Mouse (Mus musculus): ENCODE results near the gene Pdzd2. TPM values are rescaled to one million over a fixed set of nuclear protein-coding genes. Genes with fewer than 3 reads are reported as not detected.

The Pdzd2 gene
- polyA plus RNA-seq, 1 experiment from 2014 or later, result 29.0 TPM

GRCm38 (mm10) chr15:12579196-12579595, 160.5 kb downstream of the Pdzd2 start:
- WGBS, result 62% methylated on average over 6 of the region's 6 CpGs
- H3K27me3 ChIP-seq (ENCODE audit: insufficient read depth, low read length), result no peaks in the 10 kb centered on the region
- peaks cover 2% of the 10 kb centered on the region; the same call in 1 of the 2 replicates for H3K4me1 ChIP-seq (ENCODE audit: insufficient read depth, low read length)
- H3K9ac ChIP-seq (replicated peaks; ENCODE audit: low read length), result no peak overlapping the region
- ATAC-seq (ENCODE audit: low FRiP score, low TSS enrichment), result no peak
- no peak overlapping the region for H3K4me2 ChIP-seq (replicated peaks; ENCODE audit: low read depth, low read length)
- H3K36me3 ChIP-seq (ENCODE audit: insufficient read depth, low read length), result no peaks in the 10 kb centered on the region
- no peak overlapping the region for H3K27ac ChIP-seq (ENCODE audit: low read length)
- no peak overlapping the region for H3K4me3 ChIP-seq (ENCODE audit: low read length)
- H3K9me3 ChIP-seq (ENCODE audit: low read length), result no peaks in the 10 kb centered on the region

- ATAC-seq (ENCODE audit: low FRiP score, low TSS enrichment), result no peak
Observed at GRCm38 (mm10) chr15:12578276-12578675, 161.4 kb downstream of the Pdzd2 start.

GRCm38 (mm10) chr15:12577715-12578114, 162.0 kb downstream of the Pdzd2 start:
- H3K9me3 ChIP-seq (ENCODE audit: low read length), result no peaks in the 10 kb centered on the region
- H3K27ac ChIP-seq (ENCODE audit: low read length), result no peak overlapping the region
- no peak; the same call in 1 of the 2 replicates for ATAC-seq (ENCODE audit: low FRiP score, low TSS enrichment)
- no peaks in the 10 kb centered on the region for H3K27me3 ChIP-seq (ENCODE audit: insufficient read depth, low read length)
- no peak overlapping the region for H3K4me2 ChIP-seq (replicated peaks; ENCODE audit: low read depth, low read length)
- WGBS, result 79% methylated on average over 6 of the region's 6 CpGs
- H3K9ac ChIP-seq (replicated peaks; ENCODE audit: low read length), result no peak overlapping the region
- H3K36me3 ChIP-seq (ENCODE audit: insufficient read depth, low read length), result no peaks in the 10 kb centered on the region
- peaks cover 4% of the 10 kb centered on the region for H3K4me1 ChIP-seq (ENCODE audit: insufficient read depth, low read length)
- H3K4me3 ChIP-seq (ENCODE audit: low read length), result no peak overlapping the region

More at GRCm38 (mm10) chr15:12578276-12578675, 161.4 kb downstream of the Pdzd2 start:
- Histone ChIP-seq H3K36me3 (ENCODE audit: insufficient read depth, low read length) (no peaks in the 10 kb centered on the region), H3K4me1 (ENCODE audit: insufficient read depth, low read length) (peaks cover 2% of the 10 kb centered on the region; the same call in 1 of the 2 replicates), H3K27ac (ENCODE audit: low read length) (no peak overlapping the region), H3K27me3 (ENCODE audit: insufficient read depth, low read length) (no peaks in the 10 kb centered on the region), H3K9me3 (ENCODE audit: low read length) (no peaks in the 10 kb centered on the region), H3K4me2 (replicated peaks; ENCODE audit: low read depth, low read length) (no peak overlapping the region), H3K4me3 (ENCODE audit: low read length) (no peak overlapping the region), H3K9ac (replicated peaks; ENCODE audit: low read length) (no peak overlapping the region)
- WGBS, result 55% methylated on average over 5 of the region's 5 CpGs

- Histone ChIP-seq H3K27ac (ENCODE audit: low read length) (no peak overlapping the region), H3K9ac (replicated peaks; ENCODE audit: low read length) (0 out of 2 replicates have a peak overlapping the region, but pooled peaks have one; percentile 2), H3K27me3 (ENCODE audit: insufficient read depth, low read length) (no peaks in the 10 kb centered on the region), H3K4me2 (replicated peaks; ENCODE audit: low read depth, low read length) (peak overlapping the region; percentile 16; the same call in 1 of the 2 replicates), H3K9me3 (ENCODE audit: low read length) (no peaks in the 10 kb centered on the region), H3K36me3 (ENCODE audit: insufficient read depth, low read length) (no peaks in the 10 kb centered on the region), H3K4me3 (ENCODE audit: low read length) (no peak overlapping the region), H3K4me1 (ENCODE audit: insufficient read depth, low read length) (peaks cover 6% of the 10 kb centered on the region)
- 19% methylated on average over 11 of the region's 11 CpGs for WGBS
- ATAC-seq (ENCODE audit: low FRiP score, low TSS enrichment), result peak; percentile 64
Observed at GRCm38 (mm10) chr15:12577054-12577696, 162.5 kb downstream of the Pdzd2 start.

- no peaks in the 10 kb centered on the region for H3K27me3 ChIP-seq (ENCODE audit: insufficient read depth, low read length)
- peaks cover 12% of the 10 kb centered on the region for H3K4me1 ChIP-seq (ENCODE audit: insufficient read depth, low read length)
- H3K27ac ChIP-seq (ENCODE audit: low read length), result no peak overlapping the region
- H3K9ac ChIP-seq (replicated peaks; ENCODE audit: low read length), result no peak overlapping the region
- H3K4me2 ChIP-seq (replicated peaks; ENCODE audit: low read depth, low read length), result no peak overlapping the region
- WGBS, result 80% methylated on average over 3 of the region's 3 CpGs
- no peak for ATAC-seq (ENCODE audit: low FRiP score, low TSS enrichment)
- H3K9me3 ChIP-seq (ENCODE audit: low read length), result no peaks in the 10 kb centered on the region
- H3K36me3 ChIP-seq (ENCODE audit: insufficient read depth, low read length), result no peaks in the 10 kb centered on the region
- H3K4me3 ChIP-seq (ENCODE audit: low read length), result no peak overlapping the region
Observed at GRCm38 (mm10) chr15:12573621-12574020, 166.1 kb downstream of the Pdzd2 start.

GRCm38 (mm10) chr15:12571168-12571567, 168.6 kb downstream of the Pdzd2 start:
- H3K4me1 ChIP-seq (ENCODE audit: insufficient read depth, low read length), result peaks cover 10% of the 10 kb centered on the region; the same call in 1 of the 2 replicates

GRCm38 (mm10) chr15:12566637-12567440, 172.9 kb downstream of the Pdzd2 start:
- Histone ChIP-seq H3K27ac (ENCODE audit: low read length) (no peak overlapping the region), H3K36me3 (ENCODE audit: insufficient read depth, low read length) (no peaks in the 10 kb centered on the region), H3K27me3 (ENCODE audit: insufficient read depth, low read length) (no peaks in the 10 kb centered on the region), H3K4me2 (replicated peaks; ENCODE audit: low read depth, low read length) (no peak overlapping the region), H3K9ac (replicated peaks; ENCODE audit: low read length) (no peak overlapping the region), H3K4me1 (ENCODE audit: insufficient read depth, low read length) (peaks cover 14% of the 10 kb centered on the region; the same call in 1 of the 2 replicates), H3K4me3 (ENCODE audit: low read length) (no peak overlapping the region), H3K9me3 (ENCODE audit: low read length) (no peaks in the 10 kb centered on the region)
- 76% methylated on average over 11 of the region's 11 CpGs for WGBS
- ATAC-seq (ENCODE audit: low FRiP score, low TSS enrichment), result no peak

More at GRCm38 (mm10) chr15:12571168-12571567, 168.6 kb downstream of the Pdzd2 start:
- WGBS, result 28% methylated on average over 4 of the region's 4 CpGs
- ATAC-seq (ENCODE audit: low FRiP score, low TSS enrichment), result peak; percentile 94
- Histone ChIP-seq H3K27me3 (ENCODE audit: insufficient read depth, low read length) (no peaks in the 10 kb centered on the region), H3K4me3 (ENCODE audit: low read length) (no peak overlapping the region), H3K9me3 (ENCODE audit: low read length) (no peaks in the 10 kb centered on the region), H3K4me2 (replicated peaks; ENCODE audit: low read depth, low read length) (no peak overlapping the region), H3K27ac (ENCODE audit: low read length) (no peak overlapping the region), H3K9ac (replicated peaks; ENCODE audit: low read length) (no peak overlapping the region), H3K36me3 (ENCODE audit: insufficient read depth, low read length) (no peaks in the 10 kb centered on the region)

- H3K4me3 ChIP-seq (ENCODE audit: low read length), result no peak overlapping the region
- H3K36me3 ChIP-seq (ENCODE audit: insufficient read depth, low read length), result no peaks in the 10 kb centered on the region
- H3K4me1 ChIP-seq (ENCODE audit: insufficient read depth, low read length), result peaks cover 20% of the 10 kb centered on the region
- no peaks in the 10 kb centered on the region for H3K27me3 ChIP-seq (ENCODE audit: insufficient read depth, low read length)
- 44% methylated on average over 8 of the region's 8 CpGs for WGBS
- no peak for ATAC-seq (ENCODE audit: low FRiP score, low TSS enrichment)
- no peak overlapping the region for H3K4me2 ChIP-seq (replicated peaks; ENCODE audit: low read depth, low read length)
- H3K27ac ChIP-seq (ENCODE audit: low read length), result no peak overlapping the region
- no peaks in the 10 kb centered on the region for H3K9me3 ChIP-seq (ENCODE audit: low read length)
- H3K9ac ChIP-seq (replicated peaks; ENCODE audit: low read length), result no peak overlapping the region
Observed at GRCm38 (mm10) chr15:12565281-12565680, 174.4 kb downstream of the Pdzd2 start.

- peak overlapping the region; percentile 19 for H3K4me2 ChIP-seq (replicated peaks; ENCODE audit: low read depth, low read length)
- 10% methylated on average over 8 of the region's 8 CpGs for WGBS
- H3K4me1 ChIP-seq (ENCODE audit: insufficient read depth, low read length), result peaks cover 32% of the 10 kb centered on the region
- no peak for ATAC-seq (ENCODE audit: low FRiP score, low TSS enrichment)
- H3K4me3 ChIP-seq (ENCODE audit: low read length), result no peak overlapping the region
- H3K9me3 ChIP-seq (ENCODE audit: low read length), result no peaks in the 10 kb centered on the region
- H3K27ac ChIP-seq (ENCODE audit: low read length), result no peak overlapping the region
- no peaks in the 10 kb centered on the region for H3K36me3 ChIP-seq (ENCODE audit: insufficient read depth, low read length)
- H3K27me3 ChIP-seq (ENCODE audit: insufficient read depth, low read length), result no peaks in the 10 kb centered on the region
- H3K9ac ChIP-seq (replicated peaks; ENCODE audit: low read length), result no peak overlapping the region
Observed at GRCm38 (mm10) chr15:12560505-12560904, 179.2 kb downstream of the Pdzd2 start.

Data from kidney, embryonic 16.5 days (tissue).